Mouse (Mus musculus) liver, embryonic 12.5 days (tissue): Measurements from ENCODE around the gene Snx21. TPM values are rescaled to one million over a fixed set of nuclear protein-coding genes. Genes with fewer than 3 reads are reported as not detected.

Experiments
- ATAC-seq: fragments of 200-750 bp; cut with Nextera tagmentation; 2 replicates; pipeline ENCODE4 v1.8.0; 2017; ENCODE audit warnings: moderate number of reproducible peaks, mild to moderate bottlenecking, moderate library complexity
- H3K27ac ChIP-seq: fragments of 300-500 bp; sonication (generic); 2 replicates; pipeline ENCODE4 v1.5.1; 2016; ENCODE audit warnings: mild to moderate bottlenecking
- H3K27me3 ChIP-seq: fragments of 300-500 bp; sonication (generic); replicated peaks from 2 replicates; pipeline ENCODE4 v1.6.1; 2016; ENCODE audit warnings: mild to moderate bottlenecking, moderate library complexity
- H3K36me3 ChIP-seq: fragments of 300-500 bp; sonication (generic); 2 replicates; pipeline ENCODE4 v1.6.1; 2016; ENCODE audit warnings: mild to moderate bottlenecking, moderate library complexity
- H3K4me1 ChIP-seq: fragments of 300-500 bp; sonication (generic); 2 replicates; pipeline ENCODE4 v1.6.1; 2016
- H3K4me2 ChIP-seq: fragments of 300-500 bp; sonication (generic); 2 replicates; pipeline ENCODE4 v1.6.1; 2016; ENCODE audit warnings: mild to moderate bottlenecking, moderate library complexity
- H3K4me3 ChIP-seq: fragments of 300-500 bp; sonication (generic); 2 replicates; pipeline ENCODE4 v1.5.1; 2016; ENCODE audit warnings: mild to moderate bottlenecking, moderate library complexity
- H3K9ac ChIP-seq: fragments of 300-500 bp; sonication (generic); 2 replicates; pipeline ENCODE4 v1.6.1; 2016; ENCODE audit warnings: mild to moderate bottlenecking, moderate library complexity
- H3K9me3 ChIP-seq: fragments of 300-500 bp; sonication (generic); replicated peaks from 2 replicates; pipeline ENCODE4 v1.6.1; 2016; ENCODE audit warnings: mild to moderate bottlenecking, moderate library complexity
- WGBS: fragments of 180-500 bp; shearing (Covaris S2); methylation state at CpG from one replicate; pipeline ENCODE4 v1.1.7; 2016; ENCODE audit not compliant: insufficient replicate concordance; 5-methylcytosine and 5-hydroxymethylcytosine counted together
- polyA plus RNA-seq: library from polyadenylated mRNA; unstranded; fragments of >200 nt; fragmentation: Nextera tagmentation; extraction: Ambion mirVana; gene quantifications from 2 replicates; pipeline ENCODE4 v1.2.1, GENCODE M21; 2016

The Snx21 gene
- polyA plus RNA-seq, 1 experiment from 2014 or later = 5.5 TPM

DNA sequence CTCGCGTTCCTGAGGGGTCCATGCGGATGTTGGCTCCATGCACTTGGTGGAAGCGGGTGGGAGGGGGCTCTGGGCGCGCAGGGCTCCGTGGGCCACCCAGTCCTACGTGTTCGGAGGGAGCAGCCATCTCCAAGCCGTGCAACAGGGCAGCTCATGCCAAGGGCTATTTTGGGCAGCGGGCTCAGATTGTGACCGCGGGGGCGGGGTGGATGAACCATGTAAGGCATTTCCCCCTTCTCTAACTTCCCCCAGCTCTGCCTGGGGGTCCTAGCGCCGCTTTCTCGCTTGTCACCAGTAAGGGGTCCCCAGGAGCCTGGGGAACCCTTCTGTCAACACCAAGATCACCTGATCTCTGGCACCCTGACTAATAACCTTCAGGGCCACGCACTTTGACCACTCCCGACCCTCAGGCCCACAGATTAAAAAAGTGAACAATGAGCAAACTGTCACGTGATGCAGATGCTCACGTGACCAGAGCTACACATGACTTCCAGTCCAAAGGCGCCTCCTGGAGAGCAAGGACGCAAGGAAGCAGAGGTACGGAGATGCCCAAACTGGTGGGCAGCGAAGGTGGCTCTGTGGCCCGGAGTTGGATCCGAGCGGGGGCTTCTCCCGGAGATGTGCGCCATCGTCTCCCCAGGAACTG is 47.8 kb downstream of the Snx21 start, which contains the start of gene Neurl2:
Gene Neurl2, minus strand, starts transcription at position 143 of the 646 bp plus-strand sequence.
- Histone ChIP-seq H3K9ac (peak within 1 kb of the TSS; percentile 83), H3K4me1 (peaks cover 29% of the 10 kb centered on the region), H3K27ac (peak within 1 kb of the TSS; percentile 85), H3K4me2 (peak within 1 kb of the TSS; percentile 97), H3K4me3 (peak within 1 kb of the TSS; percentile 75), H3K9me3 (no peaks in the 10 kb centered on the region), H3K36me3 (peaks cover 30% of the 10 kb centered on the region), H3K27me3 (no peaks in the 10 kb centered on the region)
- WGBS = under 1% methylated on average over 31 of the region's 31 CpGs
- peak; percentile 59 for ATAC-seq

DNA sequence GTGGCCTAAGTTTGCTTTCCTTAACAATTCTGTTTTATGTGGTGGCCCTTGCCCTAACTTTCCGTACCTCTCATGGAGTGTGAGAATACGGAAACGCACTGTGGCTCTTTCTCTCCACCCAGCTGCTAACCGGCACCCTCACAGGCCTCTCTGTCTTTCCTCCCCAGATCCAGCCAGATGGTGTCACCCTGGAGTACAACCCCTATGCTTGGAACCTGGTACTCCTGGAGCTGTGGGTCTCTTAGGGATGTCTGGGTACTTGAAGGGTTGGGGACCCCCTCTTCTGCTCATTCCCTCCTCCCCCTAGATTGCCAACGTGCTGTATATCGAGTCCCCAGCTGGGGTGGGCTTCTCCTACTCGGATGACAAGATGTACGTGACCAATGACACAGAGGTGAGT is 48.9 kb downstream of the Snx21 start:
- ATAC-seq = no peak
- peaks cover 29% of the 10 kb centered on the region for H3K4me1 ChIP-seq
- peak overlapping the region; percentile 83 for H3K9ac ChIP-seq
- H3K36me3 ChIP-seq = peaks cover 41% of the 10 kb centered on the region
- WGBS = 35% methylated on average over 8 of the region's 8 CpGs
- peak overlapping the region; percentile 85; the same call in 1 of the 2 replicates for H3K27ac ChIP-seq
- H3K9me3 ChIP-seq = no peaks in the 10 kb centered on the region
- peak overlapping the region; percentile 75 for H3K4me3 ChIP-seq
- peak overlapping the region; percentile 97 for H3K4me2 ChIP-seq
- no peaks in the 10 kb centered on the region for H3K27me3 ChIP-seq

DNA sequence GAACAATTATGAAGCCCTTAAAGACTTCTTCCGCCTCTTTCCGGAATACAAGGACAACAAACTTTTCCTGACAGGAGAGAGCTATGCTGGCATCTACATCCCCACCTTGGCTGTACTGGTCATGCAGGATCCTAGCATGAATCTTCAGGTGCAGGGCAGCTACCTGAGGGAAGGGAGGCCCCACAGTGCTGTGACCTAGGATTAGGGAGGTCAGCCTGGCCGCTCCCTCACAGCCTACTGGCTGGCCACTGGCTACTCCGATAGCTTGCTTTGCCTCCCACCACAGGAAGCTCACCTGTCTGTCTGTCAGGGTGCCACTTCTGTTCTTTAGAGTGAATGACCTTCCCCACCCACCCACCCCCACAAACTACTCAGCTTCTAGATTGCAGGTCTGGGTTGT is 49.5 kb downstream of the Snx21 start:
- H3K4me3 ChIP-seq = no peak overlapping the region
- peaks cover 47% of the 10 kb centered on the region for H3K36me3 ChIP-seq
- H3K4me1 ChIP-seq = peaks cover 29% of the 10 kb centered on the region
- 95% methylated on average over 4 of the region's 4 CpGs for WGBS
- H3K4me2 ChIP-seq = peak overlapping the region; percentile 97
- no peaks in the 10 kb centered on the region for H3K9me3 ChIP-seq
- no peak overlapping the region for H3K27ac ChIP-seq
- no peak for ATAC-seq
- H3K27me3 ChIP-seq = no peaks in the 10 kb centered on the region
- H3K9ac ChIP-seq = no peak overlapping the region; the same call in 1 of the 2 replicates

Other genes starting within 250 kb of the Snx21 start
- 2.1 and 3.2 TPM in 2 replicates for gene Wfdc2, start 223.4 kb upstream of the Snx21 start, polyA plus RNA-seq
- not detected in 2 replicates for gene Spint3, start 212.4 kb upstream of the Snx21 start, polyA plus RNA-seq
- 0.26 TPM in 1 of 2 replicates, not detected in the other for gene Wfdc6a, start 200.4 kb upstream of the Snx21 start, polyA plus RNA-seq
- gene Eppin, start 192.2 kb upstream of the Snx21 start, polyA plus RNA-seq = not detected in 2 replicates
- not detected in 2 replicates for gene Wfdc6b, start 172.3 kb upstream of the Snx21 start, polyA plus RNA-seq
- not detected in 2 replicates for gene Wfdc8, start 172.2 kb upstream of the Snx21 start, polyA plus RNA-seq
- not detected in 2 replicates for gene Wfdc16, start 147.0 kb upstream of the Snx21 start, polyA plus RNA-seq
- not detected in 2 replicates for gene Wfdc10, start 129.8 kb upstream of the Snx21 start, polyA plus RNA-seq
- not detected in 2 replicates for gene Wfdc9, start 129.2 kb upstream of the Snx21 start, polyA plus RNA-seq
- gene Wfdc11, start 111.7 kb upstream of the Snx21 start, polyA plus RNA-seq = not detected in 2 replicates
- not detected in 2 replicates for gene Wfdc13, start 100.7 kb upstream of the Snx21 start, polyA plus RNA-seq
- not detected in 2 replicates for gene Spint4, start 87.3 kb upstream of the Snx21 start, polyA plus RNA-seq
- not detected in 2 replicates for gene Spint5, start 70.5 kb upstream of the Snx21 start, polyA plus RNA-seq
- gene Wfdc3, start 39.9 kb upstream of the Snx21 start, polyA plus RNA-seq = 0.48 and 0.93 TPM in 2 replicates
- gene Dnttip1, start 39.8 kb upstream of the Snx21 start, polyA plus RNA-seq = 56.9 and 61.0 TPM in 2 replicates
- gene Ube2c, start 15.9 kb upstream of the Snx21 start, polyA plus RNA-seq = 669 and 687 TPM in 2 replicates
- 0.66 and 1.8 TPM in 2 replicates for gene Tnnc2, start 5.9 kb upstream of the Snx21 start, polyA plus RNA-seq
- 20.3 and 21.5 TPM in 2 replicates for gene Acot8, start 19.1 kb downstream of the Snx21 start, polyA plus RNA-seq
- 4.8 and 5.9 TPM in 2 replicates for gene Zswim3, start 19.3 kb downstream of the Snx21 start, polyA plus RNA-seq
- gene Zswim1, start 36.9 kb downstream of the Snx21 start, polyA plus RNA-seq = 8.9 and 9.1 TPM in 2 replicates
- not detected in 2 replicates for gene Spata25, start 42.7 kb downstream of the Snx21 start, polyA plus RNA-seq
- 66.7 and 69.3 TPM in 2 replicates for gene Ctsa, start 47.0 kb downstream of the Snx21 start, polyA plus RNA-seq
- gene Neurl2, start 47.6 kb downstream of the Snx21 start, polyA plus RNA-seq = 2.1 and 2.2 TPM in 2 replicates
- gene Pltp, start 71.9 kb downstream of the Snx21 start, polyA plus RNA-seq = 8.4 and 8.7 TPM in 2 replicates
- 48.6 and 51.5 TPM in 2 replicates for gene Pcif1, start 93.5 kb downstream of the Snx21 start, polyA plus RNA-seq
- 10.5 and 11.2 TPM in 2 replicates for gene Zfp335, start 125.9 kb downstream of the Snx21 start, polyA plus RNA-seq
- 1.9 TPM in 2 replicates for gene Mmp9, start 155.0 kb downstream of the Snx21 start, polyA plus RNA-seq
- gene Slc12a5, start 175.0 kb downstream of the Snx21 start, polyA plus RNA-seq = 0.50 and 0.63 TPM in 2 replicates
- gene Ncoa5, start 249.0 kb downstream of the Snx21 start, polyA plus RNA-seq = 33.2 and 34.4 TPM in 2 replicates